Mouse (Mus musculus) thymus, postnatal 0 days (tissue): ENCODE measurements around the gene Kcnn3. TPM values are rescaled to one million over a fixed set of nuclear protein-coding genes. Genes with fewer than 3 reads are reported as not detected.

Experiments used
- DNase-seq: peaks from one replicate; pipeline ENCODE4 v3.0.0-alpha.2; 2015; ENCODE audit warnings: low spot score
- polyA plus RNA-seq: library from polyadenylated mRNA; unstranded; fragments of >200 nt; fragmentation: Nextera tagmentation; extraction: Ambion mirVana; gene quantifications from 2 replicates; pipeline ENCODE4 v1.2.1, GENCODE M21; 2015

Kcnn3 gene
- polyA plus RNA-seq, 1 experiment from 2014 or later, result 7.3 TPM

DNA sequence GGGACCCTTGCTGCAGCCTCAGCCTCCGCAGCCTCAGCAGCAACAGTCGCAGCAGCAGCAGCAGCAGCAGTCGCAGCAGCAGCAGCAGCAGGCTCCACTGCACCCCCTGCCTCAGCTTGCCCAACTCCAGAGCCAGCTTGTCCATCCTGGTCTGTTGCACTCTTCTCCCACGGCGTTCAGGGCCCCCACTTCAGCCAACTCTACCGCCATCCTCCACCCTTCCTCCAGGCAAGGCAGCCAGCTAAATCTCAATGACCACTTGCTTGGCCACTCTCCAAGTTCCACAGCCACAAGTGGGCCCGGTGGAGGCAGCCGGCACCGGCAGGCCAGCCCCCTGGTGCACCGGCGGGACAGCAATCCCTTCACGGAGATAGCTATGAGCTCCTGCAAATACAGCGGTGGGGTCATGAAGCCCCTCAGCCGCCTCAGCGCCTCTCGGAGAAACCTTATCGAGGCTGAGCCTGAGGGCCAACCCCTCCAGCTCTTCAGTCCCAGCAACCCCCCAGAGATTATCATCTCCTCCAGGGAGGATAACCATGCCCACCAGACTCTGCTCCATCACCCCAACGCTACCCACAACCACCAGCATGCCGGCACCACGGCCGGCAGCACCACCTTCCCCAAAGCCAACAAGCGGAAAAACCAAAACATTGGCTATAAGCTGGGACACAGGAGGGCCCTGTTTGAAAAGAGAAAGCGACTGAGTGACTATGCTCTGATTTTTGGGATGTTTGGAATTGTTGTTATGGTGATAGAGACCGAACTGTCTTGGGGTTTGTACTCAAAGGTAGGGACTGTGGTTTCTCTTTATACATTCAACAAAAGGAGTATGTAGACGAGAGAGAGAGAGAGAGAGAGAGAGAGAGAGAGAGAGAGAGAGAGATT, 896 bp downstream of the Kcnn3 start:
- DNase-seq, result no peak

DNA sequence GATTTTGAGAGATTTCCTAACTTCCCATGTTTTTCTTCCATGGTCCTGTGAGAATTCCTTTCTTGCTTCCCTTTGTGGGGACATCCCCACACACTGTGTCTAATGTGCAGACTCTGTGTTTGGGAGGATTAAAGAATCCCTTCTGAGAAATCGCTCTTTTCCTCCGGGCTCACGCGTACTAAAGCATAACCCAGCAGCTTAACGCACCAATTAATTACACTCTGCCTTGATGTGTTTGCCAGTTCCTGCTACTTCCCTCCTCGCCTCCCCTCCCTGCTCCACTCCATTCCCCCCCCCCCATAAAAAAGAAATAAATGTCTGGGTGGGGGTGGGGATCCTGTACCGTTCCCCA, 1.5 kb downstream of the Kcnn3 start:
- DNase-seq, result no peak

DNA sequence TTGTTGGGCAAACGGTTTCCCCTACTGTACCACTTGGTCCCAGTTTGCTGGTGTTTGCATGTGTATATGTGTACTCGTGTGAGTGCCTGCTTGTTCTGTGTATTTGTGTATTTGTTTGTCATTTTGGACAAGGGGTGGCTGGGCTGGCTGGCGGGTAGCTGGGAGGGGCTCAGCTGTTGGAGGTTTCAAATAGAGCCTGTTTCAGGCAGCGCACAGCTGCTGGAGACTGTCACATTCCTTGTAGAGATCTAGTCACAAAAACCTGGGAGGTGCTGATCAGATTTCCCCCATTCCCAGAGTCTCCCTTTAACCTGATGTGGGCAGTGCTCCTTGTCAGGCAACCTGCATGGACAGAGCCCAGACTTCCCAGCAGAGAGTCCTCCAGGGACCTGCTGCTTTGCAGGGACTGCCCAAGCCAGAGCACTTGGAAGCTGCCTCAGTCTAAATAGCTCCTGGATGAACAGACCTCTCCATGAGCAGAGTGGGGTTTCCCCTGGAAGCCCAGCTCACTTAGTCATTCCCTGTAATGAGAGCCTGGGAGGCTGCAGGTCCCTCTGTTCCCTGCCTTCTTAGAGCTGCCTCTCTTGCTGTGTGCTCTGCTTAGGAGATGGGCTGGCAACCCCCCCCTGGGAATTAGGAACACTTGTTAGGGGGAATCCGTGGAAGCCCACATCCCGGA, 2.6 kb downstream of the Kcnn3 start:
- no peak for DNase-seq

DNA sequence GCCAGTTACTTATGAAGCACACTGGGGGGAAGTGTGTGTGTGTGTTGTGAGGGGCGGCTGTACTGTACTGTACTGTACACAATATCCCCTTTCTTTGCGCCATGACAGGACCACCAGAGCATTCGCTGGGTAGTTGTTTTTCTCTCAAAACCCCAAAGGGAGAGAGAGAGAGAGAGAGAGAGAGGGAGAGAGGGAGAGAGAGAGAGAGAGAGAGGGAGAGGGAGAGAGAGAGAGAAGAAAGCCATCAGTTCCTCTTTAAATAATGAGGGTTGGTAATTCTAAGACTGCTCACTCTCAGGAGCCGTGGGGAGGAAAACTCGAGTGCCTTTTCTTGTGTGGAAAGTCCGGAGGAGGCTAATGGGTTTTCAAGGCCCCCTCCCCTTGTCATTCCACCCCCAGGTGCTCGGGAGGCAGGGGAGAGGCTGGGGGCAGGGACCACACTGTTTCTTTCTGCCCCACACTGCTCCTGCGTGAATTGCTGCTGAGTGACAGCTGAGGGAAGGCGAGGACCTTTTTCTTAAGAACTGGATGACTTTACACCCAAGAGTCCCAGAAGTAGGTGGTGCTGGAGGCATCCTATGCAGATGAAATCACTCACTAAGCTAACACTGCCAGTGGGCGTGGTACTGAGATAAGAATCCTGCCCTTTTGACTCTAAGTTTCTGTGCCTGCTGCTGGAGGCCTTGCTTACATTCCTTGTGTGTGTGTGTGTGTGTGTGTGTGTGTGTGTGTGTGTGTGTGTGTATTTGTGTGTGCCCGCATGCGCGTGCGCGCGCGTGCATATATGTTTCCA, 6.5 kb downstream of the Kcnn3 start:
- DNase-seq, result no peak

DNA sequence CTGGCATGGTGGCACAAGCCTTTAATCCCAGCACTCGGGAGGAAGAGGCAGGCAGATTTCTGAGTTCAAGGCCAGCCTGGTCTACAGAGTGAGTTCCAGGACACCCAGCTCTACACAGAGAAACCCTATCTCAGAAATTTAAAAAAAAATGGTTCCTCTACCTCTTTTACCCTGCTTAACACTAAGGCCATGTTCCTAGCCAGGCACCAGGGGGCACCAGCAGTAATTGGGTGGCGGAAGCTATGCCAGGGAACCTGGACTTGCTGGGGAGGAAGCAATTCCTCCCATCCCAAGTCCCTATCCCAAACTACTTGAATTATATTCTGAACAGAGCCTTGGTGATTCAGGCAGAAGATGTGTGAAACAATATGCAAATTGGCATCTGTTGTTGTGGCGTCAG, 9.8 kb downstream of the Kcnn3 start:
- no peak for DNase-seq

DNA sequence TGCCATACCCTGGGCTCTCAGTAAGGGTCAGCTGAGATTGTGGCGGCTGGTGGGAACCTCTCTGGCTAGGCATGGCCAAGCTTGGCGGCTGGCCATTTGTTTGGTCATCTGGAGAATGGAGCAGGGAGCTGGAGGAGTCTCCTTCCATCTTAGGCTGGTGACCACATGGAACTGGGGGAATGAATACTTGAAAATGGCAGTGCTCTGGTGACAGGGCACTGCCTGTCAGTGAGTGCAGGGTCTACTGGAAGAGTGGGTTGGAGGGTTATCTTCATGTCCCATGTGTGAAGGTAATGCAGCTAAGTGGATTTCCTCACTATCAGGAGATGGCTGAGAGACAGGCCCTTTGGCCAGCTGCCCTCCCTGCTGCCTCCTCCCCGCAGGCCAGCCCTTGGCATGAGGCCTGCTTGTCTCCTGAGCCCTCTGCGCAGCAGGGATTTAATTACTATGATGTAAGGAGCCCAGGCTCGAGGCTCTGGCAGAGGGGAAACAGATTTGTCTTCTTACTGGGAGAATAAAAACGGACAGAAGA, 14.7 kb downstream of the Kcnn3 start:
- DNase-seq, result no peak

DNA sequence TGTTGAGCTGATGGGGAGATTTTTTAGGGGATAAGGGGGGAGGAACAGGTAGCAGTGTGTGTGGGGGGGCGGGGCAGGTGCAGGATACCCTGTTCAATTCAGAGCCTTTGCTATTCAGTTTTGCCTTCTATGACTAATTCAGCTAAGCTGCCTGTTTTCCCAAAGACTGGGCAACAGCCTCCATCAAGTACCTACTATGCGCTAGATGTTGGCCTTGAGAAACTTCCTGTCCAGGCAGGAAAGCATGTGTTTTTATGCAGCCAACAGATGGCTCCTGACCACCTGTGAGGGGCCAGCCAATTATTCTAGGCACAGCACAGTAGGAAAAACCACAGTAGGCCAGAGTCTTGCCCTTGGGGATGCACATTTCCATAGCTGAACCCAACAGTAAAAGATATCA, 15.2 kb downstream of the Kcnn3 start:
- no peak for DNase-seq

DNA sequence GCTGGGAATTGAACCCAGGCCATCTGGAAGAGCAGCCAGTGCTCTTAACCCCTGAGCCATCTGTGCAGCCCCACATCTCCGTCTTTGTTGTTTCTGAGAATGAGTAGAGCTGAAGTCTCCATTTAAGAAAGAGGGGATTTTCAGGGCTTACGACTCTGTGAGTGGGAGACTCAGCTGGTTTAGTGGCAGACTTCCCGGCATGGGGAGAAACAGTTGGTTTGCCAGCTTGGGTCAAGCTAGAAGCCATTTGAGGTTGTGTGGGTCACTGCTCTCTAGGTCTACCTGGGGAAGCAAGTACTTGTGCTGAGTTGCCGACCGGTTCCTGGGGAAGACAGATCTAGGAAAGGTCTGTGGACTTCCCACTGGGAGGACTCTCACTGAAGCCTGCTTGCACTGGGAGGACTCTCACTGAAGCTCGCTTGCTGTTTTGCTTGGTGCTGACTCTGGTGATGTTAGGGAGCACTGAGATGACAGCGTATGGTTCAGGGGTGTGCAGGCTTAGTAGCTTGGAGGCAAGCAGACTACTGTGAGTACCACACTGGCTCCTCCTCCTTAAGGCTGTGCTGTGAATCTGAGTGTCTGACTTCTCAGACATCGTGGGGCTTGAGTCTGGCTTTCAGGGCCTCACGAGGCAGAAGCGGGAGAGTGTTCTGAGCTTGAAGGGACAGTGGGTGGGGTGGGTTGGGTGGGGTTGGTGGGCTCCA, 19.2 kb downstream of the Kcnn3 start:
- DNase-seq, result no peak

DNA sequence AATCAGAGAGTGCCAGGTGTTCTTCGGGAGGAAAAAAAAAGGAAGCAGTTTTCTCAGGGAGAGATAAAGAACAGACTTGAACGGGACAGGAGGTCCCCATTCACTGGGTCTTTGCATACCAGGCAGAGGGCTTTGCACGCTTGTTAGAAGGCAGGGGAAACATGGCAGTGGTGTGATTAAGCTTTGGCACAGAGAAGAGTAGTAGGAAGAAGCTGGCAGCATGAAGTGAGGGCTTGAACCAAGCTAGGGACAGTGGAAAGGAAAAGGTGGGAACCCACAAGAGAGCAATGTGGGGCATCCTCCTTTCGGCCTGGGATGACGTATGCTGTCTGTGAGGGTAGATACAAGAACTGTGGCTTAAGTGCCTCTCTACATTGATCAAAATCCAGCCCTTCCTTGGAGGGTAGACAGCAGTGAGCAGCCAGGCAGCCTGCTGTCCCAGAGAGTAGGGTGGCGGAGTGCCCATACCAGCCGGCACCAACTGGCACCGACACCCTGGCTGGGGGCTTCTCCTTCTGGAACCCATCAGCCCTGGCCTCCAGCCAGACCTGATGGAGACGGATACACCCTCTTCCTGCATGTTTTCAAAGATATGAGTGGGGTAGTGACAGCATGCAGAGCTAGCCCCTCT, 19.9 kb downstream of the Kcnn3 start:
- no peak for DNase-seq

DNA sequence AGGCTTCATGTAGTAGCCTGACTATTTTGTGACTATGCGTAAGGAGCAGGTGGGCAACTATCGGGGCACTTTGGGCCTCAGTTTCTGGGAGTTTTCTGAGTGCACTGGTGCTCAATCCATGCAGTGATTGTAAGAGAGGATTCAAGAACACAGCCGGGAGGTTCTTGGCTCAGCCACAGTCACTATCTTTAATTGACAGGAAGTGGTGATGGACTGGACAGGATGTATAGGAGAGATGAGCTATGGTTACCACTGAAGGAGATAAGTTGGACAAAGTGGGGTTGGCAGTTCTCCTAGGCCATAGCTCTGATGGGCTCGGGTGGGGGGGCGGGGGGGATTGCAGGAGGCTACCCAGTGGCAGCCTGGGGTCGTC, 20.4 kb downstream of the Kcnn3 start:
- DNase-seq, result no peak

DNA sequence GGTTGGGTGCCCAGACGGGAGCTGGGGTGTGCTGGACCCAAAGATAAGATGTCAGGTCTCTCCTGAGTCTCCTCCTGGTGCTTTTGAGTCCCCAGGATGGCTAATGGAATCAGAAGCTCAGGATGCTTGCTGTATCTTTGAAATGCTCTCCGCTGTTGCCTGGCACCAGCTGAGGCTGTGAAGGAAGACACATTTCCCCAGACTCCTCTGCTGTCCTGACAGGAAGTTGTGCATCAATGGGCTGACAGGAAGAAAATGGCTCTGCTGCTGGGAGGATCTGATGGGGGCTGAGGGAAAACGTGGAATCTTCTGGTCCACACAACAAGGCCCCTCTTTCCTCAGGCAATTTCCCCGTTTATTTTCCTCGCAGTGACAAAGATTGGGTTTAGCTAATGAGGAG, 27.0 kb downstream of the Kcnn3 start:
- no peak for DNase-seq

DNA sequence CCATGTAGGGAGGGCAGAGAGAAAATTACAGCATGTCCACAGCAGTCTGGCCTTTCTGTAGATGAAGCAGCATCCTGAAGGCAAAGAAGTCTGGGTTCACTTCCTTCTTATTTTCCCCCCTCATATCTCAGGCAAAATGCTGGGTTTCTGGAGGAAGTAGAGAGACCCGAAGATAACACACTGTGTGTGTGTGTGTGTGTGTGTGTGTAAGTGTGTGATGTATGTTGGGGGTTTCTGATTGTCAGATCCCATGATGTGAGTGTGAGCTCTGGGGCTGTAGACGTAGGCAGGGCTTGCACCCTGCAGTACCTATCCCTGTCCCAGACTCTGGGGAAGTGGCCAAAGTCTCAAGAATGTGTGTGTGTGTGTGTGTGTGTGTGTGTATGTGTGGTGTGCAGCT, 28.8 kb downstream of the Kcnn3 start:
- no peak for DNase-seq

DNA sequence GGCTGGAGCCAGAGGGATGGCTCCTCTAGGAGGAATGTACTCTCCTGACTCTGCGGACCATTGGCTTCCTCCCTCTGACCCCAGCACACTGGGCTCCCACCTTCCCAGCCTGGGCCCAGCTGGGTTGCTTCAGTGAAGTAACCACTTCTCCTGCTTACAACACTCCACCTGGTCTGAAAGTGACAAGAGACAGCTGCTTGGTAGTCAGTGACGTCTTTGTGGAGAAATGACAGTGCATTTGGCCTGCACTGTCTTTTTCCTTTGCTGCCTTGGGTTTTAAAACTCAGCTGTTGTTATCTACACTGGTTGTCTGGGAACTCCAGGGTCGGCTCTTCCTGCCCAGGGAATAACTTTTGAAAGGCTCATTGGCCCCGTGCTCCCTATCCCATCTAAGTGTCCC, 29.5 kb downstream of the Kcnn3 start:
- no peak for DNase-seq

DNA sequence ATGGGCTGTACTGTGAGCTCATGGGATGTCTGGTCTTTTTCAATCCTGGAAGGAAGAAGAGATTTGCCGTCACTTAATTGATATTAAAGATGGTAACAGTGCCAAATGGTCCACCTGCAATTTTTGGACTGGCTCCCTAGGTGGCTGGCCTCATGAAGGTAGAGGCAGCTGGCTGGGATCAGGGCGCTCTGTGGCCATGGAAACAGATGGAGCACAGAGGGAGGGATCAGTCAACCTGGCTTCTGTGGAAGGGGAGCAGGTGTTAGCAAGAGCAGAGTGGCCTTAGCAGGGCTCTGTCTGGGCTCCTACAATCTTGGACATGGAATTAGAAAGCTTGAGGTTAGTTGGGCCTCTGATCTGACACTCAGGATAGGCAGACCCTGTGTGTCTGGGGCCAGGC, 31.9 kb downstream of the Kcnn3 start:
- DNase-seq, result no peak

DNA sequence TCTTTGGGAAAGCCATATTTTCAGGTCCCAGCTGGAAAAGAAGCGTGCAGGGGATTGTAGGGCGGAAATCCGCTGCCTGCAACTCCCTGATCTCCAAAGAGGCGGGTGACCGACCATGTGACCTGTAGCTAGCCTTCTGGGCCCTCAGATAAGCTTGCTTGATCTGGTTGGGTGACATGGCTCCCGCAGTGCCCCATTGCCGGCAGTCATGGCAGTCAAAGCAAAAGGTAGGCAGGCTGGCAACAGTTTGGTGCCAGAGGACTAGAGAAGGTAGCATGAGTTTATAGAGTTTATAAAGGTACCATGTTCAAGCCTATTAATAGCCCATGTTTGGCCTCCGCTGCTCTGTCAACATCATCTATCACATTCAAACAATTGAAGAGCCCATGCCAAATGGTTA, 33.5 kb downstream of the Kcnn3 start:
- no peak for DNase-seq

DNA sequence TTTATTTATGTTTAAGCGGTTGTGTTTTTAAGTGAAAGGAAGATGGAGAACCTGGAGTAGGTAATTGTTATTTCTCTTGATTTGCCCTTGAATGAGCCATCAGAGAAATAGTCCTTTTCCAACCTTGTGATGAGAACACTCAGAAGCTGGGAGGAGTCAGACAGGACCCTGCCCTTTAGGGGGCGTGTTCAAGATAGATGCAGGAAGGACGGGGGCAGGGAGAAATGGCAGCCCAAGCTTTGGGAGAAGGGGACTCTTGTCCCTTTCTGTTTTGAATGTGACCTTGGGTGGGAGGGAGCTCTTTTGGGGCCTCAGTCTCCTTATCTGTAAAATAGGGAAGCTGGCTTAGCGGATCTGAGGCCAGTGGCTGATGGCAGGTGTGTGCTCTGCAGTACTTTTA, 34.0 kb downstream of the Kcnn3 start:
- no peak for DNase-seq

DNA sequence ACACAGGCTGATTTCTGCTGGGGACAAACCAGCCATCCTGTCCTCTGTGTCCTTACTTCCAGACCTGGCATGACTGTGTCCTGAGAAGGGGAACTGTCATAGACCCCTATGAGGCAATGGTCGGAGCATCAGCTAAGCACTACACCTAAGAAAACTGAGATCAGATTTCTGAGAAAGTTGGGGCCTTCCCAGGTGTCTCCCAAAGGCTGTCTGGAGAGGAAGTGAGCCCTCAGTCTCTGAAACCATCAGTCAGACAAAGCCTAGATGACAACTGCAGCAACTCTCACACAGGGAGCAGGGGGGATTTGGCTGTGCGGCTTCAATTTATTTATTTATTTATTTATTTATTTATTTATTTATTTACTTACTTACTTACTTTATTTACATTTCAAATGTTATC, 34.6 kb downstream of the Kcnn3 start:
- DNase-seq, result no peak

DNA sequence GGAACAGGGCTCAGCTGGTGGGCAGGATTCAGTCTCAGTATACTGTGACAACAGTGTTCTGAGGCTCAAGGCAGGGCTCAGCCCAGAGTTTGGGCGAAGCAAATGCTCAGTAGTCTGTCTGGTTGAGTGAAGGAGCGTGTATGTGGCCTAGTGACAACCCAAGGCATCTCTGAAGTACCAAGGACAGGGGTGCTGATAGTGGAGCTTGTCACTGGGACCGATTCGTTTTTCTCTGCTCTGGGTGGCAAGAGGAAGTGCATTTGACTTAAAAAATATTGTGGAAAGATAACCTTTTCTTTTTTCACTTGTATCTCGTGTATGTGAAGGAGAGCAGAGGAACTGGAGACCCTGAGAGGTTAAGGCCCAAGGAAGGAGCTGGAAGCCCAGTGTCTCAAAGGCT, 37.8 kb downstream of the Kcnn3 start:
- no peak for DNase-seq

DNA sequence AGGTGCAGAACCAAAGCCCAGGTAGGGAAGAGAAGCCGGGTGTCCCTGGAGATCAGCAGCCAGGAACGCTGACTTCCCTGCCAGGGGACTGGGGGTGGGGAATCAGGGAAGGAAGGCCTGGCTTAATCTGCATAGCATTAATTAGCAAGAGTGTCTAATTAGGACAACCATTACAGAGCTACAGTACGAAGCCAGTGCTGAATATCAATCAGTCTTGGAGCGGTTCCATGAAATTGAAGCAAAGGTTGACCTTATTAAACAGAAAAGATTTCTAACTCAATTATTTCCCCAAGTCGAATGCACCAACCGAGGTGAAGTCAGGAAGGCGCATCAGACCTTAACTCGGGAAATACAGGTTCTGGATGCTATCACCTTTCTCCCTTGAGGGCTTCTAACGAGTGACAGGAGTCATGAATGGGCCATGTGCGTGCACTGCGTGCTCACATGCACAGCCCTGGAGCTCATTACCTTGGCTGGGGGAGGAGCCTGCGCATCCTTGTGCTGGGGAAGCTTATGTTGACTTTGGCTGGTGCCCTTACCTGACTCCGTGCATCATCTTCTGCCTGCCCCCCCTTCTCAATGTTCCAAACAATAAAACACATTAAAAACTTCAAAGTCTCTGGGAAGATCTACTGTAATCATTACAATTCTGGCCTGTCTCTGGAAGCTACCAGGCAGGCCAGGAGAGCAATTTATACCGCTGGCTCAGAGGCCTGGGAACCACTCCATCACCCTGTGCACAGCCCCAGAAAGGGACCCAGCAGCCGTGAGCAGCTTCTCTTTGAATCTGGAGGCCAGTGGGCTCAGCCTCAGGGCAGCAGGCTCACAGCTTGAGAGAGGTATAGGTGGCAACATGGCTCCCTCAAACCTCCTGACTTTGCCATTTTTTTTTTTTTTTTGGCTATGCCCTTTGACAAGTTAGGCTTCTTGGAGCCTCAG, 39.3 kb downstream of the Kcnn3 start:
- DNase-seq, result no peak

DNA sequence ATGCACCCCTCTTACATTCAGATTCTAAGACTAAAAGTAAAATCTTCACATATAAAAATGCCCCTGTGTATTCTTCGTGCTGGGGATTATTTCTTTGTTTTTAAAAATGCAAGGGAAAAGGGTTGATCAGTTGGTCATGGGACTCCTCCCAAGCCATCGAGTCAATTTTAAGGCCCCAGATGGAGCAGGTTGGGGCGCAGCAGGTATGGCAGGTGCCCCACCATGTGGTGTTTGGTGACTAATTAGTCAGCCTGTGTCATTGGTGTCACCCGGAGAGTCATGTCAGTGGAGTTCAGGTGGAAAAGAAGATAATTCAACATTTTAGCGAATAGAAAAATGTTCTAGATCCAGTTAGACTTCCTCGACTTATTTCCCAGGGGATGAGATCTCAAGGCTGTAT, 41.4 kb downstream of the Kcnn3 start:
- DNase-seq, result no peak
